Mouse (Mus musculus): ENCODE measurements around the gene Gch1. TPM values are rescaled to one million over a fixed set of nuclear protein-coding genes. Genes with fewer than 3 reads are reported as not detected.
A peak's percentile ranks its signal among the peaks of the same experiment; 100 is the strongest.

The Gch1 gene
- 195 and 197 TPM in 2 replicates for total RNA-seq (2015; ENCODE audit: low replicate concordance)
- 146 and 154 TPM in 2 replicates for total RNA-seq (2017; ENCODE audit: low replicate concordance)

DNA sequence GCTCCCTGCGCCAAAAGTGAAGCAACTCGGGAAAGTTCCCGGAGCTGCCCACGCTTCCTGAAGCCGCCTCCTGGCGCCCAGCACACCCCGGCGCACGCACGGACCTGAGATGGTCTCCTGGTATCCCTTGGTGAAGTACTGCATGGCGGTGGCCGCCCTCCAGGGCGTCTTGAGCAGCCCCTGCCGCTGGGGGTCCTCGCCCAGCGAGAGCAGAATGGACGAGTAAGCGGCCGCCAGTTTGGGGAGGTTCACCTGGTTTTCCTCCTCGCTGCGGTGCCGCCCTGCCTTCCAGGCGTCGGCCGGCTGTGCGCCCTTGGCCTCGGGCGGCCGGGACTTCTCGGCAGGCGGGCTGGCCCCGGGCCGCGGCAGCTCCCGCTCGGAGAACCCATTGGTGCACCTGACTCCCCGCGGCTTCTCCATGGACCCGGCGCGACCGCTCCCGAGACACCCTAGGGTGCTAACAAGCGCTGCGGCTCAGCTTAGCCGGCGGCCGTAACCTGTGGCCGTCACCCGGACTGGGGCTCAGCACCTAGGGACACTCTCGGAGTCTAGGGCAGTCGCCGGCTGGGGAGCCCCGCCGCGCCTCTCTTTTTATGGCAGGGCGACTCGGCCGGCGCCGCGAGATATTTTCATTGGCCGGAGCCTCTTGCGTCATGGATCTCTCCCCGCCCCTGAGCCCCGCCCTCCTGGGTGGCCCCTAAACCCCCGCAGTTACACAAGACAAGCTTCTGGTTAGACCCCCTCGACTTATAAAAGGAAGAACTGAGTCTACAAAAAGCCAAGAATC is at the start of gene Gch1:
Gene Gch1 (minus strand): TSS at position 566 of the 787 bp plus-strand sequence.
- peak; percentile 93 for ATAC-seq (replicated peaks; ENCODE audit: low FRiP score, poor library complexity, severe bottlenecking)

DNA sequence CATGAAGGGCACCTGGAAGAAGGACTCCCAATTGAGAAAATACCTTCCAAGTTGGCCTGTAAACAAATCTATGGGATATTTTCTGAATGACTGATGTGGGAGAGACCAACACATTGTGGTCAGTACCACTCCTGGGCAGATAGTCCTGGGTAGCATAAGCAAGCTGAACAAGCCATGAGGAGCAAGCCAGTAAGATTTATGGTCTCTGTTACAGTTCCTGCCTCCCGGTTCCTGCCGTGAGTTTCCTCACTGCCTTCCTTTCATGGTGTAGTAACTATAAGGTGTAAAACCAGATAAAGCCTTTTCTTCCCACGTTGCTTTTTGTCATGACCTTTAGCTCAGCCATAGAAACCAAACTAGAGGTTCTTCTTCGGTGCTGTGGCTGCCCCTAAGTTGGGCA is 48.1 kb upstream of the Gch1 start:
- ATAC-seq (replicated peaks; ENCODE audit: low FRiP score, poor library complexity, severe bottlenecking) = no peak

- ATAC-seq (replicated peaks; ENCODE audit: low FRiP score, poor library complexity, severe bottlenecking) = no peak
Observed at GRCm38 (mm10) chr14:47236491-47236890, 47.3 kb upstream of the Gch1 start.

- no peak for ATAC-seq (replicated peaks; ENCODE audit: low FRiP score, poor library complexity, severe bottlenecking)
Observed at GRCm38 (mm10) chr14:47234526-47235250, 45.5 kb upstream of the Gch1 start.

- ATAC-seq (replicated peaks; ENCODE audit: low FRiP score, poor library complexity, severe bottlenecking) = peak; percentile 90
Observed at GRCm38 (mm10) chr14:47234032-47234431, 44.8 kb upstream of the Gch1 start.

DNA sequence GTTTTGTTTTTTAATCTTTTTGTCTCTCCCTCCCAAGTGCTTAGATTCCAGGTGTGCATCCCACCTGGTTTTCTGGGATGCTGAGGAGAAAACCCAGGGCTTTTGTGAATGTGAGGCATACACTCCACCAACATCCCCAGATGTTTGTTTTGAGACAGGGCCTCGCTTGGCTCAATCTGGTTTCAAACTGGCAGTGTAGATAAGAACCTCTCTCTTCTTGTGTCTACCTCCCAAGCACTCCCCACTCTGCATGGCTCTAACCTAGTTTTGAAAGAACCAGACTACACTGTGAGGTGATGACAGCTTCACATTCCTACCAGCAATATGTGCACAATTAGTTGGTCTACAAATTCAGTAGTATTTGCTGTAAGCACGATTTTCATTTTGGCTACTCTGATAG is 44.4 kb upstream of the Gch1 start:
- ATAC-seq (replicated peaks; ENCODE audit: low FRiP score, poor library complexity, severe bottlenecking) = peak; percentile 90

- ATAC-seq (replicated peaks; ENCODE audit: low FRiP score, poor library complexity, severe bottlenecking) = no peak
Observed at GRCm38 (mm10) chr14:47229796-47230376, 40.7 kb upstream of the Gch1 start.

GRCm38 (mm10) chr14:47225931-47226330 is 36.7 kb upstream of the Gch1 start:
- ATAC-seq (replicated peaks; ENCODE audit: low FRiP score, poor library complexity, severe bottlenecking) = no peak

DNA sequence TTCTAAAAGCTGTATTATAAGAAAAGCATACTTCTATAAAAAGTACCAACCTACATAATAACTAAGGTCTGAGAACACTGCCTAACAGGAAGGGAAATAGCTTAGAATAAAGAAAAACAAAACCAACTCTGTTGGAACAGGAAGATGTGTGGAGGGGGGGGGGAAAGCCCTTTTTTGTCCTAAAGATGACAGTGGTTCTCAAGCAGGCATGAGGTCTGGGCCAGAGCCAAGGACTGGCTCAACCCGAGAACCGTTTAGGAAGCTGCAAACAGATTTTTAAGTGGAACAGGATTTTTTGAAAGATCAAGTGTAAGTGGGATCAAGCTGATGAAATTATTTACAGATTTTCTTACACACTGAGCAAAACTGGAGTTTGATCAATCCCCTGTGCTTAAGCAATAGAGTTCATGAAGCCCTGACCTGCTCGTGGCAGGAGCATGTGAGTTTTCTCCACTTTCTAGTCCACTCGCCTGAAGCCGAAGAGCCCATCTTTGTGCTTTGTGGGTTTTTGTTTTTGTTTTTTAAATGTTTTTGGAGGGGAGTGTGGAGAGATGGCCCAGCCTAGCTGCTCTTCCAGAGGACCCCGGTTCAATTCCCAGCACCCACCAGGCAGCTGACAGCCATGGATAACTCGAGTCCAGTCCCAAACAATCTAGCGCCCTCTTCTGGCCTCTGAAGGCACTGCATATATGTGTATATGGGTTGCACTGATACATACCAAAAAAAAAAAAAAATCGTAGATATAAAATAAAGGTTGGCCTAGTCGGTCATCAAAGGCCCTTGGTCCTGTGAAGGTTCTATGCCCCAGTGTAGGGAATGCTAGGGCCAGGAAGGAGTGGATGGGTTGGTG is 35.5 kb upstream of the Gch1 start:
- ATAC-seq (replicated peaks; ENCODE audit: low FRiP score, poor library complexity, severe bottlenecking) = no peak

DNA sequence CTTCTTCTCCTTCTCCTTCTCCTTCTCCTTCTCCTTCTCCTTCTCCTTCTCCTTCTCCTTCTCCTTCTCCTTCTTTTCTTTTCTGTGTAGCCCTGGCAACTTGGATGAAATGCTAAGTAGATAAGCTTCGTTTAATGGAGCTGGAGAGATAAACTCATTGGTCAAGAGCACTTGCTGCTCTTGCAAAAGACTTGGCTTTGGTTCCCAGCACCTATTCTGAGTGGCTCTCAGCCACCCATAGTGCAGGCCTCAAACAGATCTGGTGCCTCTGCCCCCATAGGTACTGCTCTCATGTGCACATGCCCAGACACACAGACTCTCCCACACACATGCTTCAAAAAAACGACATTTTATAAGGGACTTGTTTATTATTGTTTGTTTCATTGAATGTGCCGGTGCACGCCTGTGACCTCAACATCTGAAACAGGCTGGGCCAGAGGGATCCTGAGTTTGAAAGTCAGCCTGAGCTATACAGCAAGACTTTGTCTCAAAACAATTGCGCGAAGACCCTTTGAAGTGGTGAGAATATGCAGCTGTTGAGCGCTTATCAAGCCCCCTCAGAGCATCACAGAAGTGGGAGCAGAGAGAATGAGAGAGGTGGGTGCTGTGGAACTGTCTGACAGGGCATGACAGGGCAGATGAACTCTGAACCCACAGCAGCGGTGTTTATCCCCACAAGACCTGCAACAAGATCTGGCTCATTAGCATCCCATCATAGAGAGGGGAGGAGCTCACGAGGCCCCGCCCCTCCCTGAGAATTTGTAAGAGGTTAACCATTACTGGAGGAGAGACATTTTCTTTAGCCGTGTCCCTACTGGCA is 33.6 kb upstream of the Gch1 start:
- ATAC-seq (replicated peaks; ENCODE audit: low FRiP score, poor library complexity, severe bottlenecking) = peak; percentile 53; the same call in 1 of the 2 replicates

GRCm38 (mm10) chr14:47221567-47221966 is 32.4 kb upstream of the Gch1 start:
- peak; percentile 55; the same call in 1 of the 2 replicates for ATAC-seq (replicated peaks; ENCODE audit: low FRiP score, poor library complexity, severe bottlenecking)

DNA sequence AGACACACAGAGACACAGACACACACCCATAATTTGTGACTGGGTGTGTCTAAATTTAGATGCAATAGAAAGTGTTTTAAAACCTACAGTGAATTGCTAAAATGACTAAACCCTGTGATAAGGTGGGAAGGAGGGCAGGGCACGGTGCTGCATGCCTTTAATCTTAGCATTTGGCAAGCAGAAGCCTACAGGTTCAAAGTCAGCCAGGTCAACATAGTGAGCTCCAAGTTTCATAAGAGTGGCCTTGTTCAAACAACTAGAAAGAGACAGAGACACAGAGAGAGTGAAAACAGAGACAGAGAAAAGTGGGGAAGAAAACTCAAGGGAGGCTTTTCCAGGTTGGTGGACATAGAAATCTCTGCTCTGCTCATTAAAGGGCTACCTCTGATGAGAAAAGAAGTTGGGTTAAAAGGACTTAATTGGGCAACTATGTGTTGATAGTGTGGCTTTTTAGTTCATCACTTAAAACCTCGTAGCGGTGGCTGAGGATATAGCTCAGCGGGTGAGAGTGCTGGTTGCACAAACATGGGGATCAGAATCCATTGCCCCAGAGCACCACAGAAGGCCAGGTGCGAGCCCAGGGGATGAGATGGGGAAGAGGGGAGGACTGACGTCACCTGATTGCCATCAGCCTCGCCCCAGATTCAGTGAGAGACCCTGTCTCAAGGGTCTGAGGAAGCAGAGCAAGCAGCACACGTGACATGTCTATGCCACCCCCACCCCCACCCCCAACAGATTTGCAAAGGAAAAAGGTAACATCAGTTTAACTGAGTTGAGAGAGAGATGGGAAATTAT is 31.2 kb upstream of the Gch1 start:
- ATAC-seq (replicated peaks; ENCODE audit: low FRiP score, poor library complexity, severe bottlenecking) = no peak

DNA sequence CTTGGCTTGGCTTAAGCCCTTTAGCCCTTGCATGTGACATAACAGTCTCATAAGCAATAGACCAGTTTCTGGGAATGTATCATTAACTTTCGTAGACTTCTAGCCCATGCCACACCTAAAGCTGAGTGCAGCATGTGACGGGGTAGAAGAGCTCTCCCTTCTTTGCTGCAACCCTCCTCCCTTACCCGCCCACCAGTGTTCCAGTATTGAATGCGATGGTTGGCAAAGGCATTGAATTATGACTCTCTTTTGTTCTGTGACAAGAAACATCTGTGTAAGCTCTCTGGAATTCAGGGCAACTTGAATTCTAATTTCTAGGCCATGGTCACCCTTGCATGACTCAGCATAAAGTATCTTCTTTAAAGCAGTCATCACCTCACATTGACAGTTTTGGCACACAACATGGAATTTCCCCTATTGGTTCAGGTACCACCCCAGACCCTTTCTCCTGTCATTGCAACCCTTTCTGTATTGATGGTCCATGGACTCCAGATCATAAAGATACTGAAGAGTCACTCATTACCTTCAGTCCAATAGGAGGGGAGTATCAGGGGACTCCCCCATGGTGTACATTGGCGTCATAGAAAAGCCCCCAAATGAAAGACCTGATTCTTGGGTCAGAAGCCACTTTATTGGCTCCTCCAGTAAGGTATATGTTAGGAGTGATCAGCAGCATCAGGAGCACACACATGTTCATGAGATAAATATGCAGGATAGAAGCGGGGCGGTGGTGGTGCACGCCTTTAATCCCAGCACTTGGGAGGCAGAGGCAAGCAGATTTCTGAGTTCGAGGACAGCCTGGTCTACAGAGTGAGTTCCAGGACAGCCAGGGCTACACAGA is 29.8 kb upstream of the Gch1 start:
- no peak for ATAC-seq (replicated peaks; ENCODE audit: low FRiP score, poor library complexity, severe bottlenecking)

DNA sequence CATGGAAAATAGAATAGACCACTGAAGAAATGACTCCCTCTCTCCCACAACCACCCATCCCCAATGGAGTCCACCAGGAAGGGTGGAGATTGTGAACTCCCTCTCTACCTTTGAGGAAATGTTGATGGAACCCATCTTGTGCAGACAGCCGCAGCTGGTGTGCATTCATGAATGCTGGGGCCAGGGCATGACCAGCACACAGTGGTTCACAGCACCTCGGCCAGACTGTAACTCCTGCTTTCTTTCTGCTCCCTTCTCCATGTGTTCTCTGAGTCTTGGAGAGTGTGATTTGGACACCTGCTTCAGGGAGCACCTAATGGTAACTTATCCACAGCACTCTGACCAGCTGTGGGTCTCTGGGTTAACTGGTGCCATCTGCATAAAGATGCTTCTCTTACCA is 27.3 kb upstream of the Gch1 start:
- no peak for ATAC-seq (replicated peaks; ENCODE audit: low FRiP score, poor library complexity, severe bottlenecking)

GRCm38 (mm10) chr14:47214367-47214766 is 25.2 kb upstream of the Gch1 start:
- no peak for ATAC-seq (replicated peaks; ENCODE audit: low FRiP score, poor library complexity, severe bottlenecking)

DNA sequence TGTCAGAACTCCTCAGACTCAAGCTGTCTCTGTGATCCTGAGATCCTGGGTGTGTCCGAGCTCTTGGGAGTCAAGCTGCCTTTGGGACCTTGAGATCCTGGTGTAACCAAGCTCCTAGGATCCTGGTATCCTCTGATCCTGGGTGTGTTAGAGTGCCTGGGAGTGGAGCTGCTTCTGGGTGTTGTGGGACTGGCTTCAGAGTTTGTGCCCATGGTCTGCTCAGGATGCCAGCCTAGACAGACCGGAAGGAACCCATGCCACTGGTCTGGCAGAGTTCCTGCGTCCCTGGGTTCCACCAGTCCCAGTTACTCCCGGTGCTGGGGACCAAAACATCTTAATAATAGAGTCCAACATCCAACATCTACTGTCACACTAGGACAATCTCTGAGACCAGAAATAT is 24.1 kb upstream of the Gch1 start:
- ATAC-seq (replicated peaks; ENCODE audit: low FRiP score, poor library complexity, severe bottlenecking) = no peak

- no peak for ATAC-seq (replicated peaks; ENCODE audit: low FRiP score, poor library complexity, severe bottlenecking)
Observed at GRCm38 (mm10) chr14:47209669-47210164, 20.5 kb upstream of the Gch1 start.
